Mouse (Mus musculus) heart, embryonic 12.5 days (tissue): ENCODE data around the gene Esr1. TPM values are rescaled to one million over a fixed set of nuclear protein-coding genes. Genes with fewer than 3 reads are reported as not detected.
"Not testable (repeated sequence)": the region's sequence is repeated elsewhere in the genome, so short reads cannot be mapped to it uniquely, and the experiment has no call there.

ENCODE experiments used
- ATAC-seq: fragments of 200-750 bp; cut with Nextera tagmentation; 2 replicates; pipeline ENCODE4 v1.8.0; 2017; ENCODE audit warnings: moderate TSS enrichment, moderate library complexity; ENCODE audit not compliant: insufficient number of reproducible peaks, low FRiP score
- H3K27ac ChIP-seq: fragments of 300-500 bp; sonication (generic); 2 replicates; pipeline ENCODE4 v1.5.1; 2016; ENCODE audit warnings: mild to moderate bottlenecking, moderate library complexity; ENCODE audit not compliant: poor library complexity, severe bottlenecking
- H3K27me3 ChIP-seq: fragments of 300-500 bp; sonication (generic); replicated peaks from 2 replicates; pipeline ENCODE4 v1.6.1; 2016; ENCODE audit warnings: mild to moderate bottlenecking, moderate library complexity
- H3K36me3 ChIP-seq: fragments of 300-500 bp; sonication (generic); 2 replicates; pipeline ENCODE4 v1.6.1; 2016; ENCODE audit warnings: mild to moderate bottlenecking, moderate library complexity
- H3K4me1 ChIP-seq: fragments of 300-500 bp; sonication (generic); replicated peaks from 2 replicates; pipeline ENCODE4 v1.6.1; 2016; ENCODE audit warnings: mild to moderate bottlenecking
- H3K4me2 ChIP-seq: fragments of 300-500 bp; sonication (generic); 2 replicates; pipeline ENCODE4 v1.6.1; 2016; ENCODE audit warnings: mild to moderate bottlenecking, moderate library complexity
- H3K4me3 ChIP-seq: fragments of 300-500 bp; sonication (generic); 2 replicates; pipeline ENCODE4 v1.5.1; 2016; ENCODE audit warnings: mild to moderate bottlenecking
- H3K9ac ChIP-seq: fragments of 300-500 bp; sonication (generic); 2 replicates; pipeline ENCODE4 v1.6.1; 2016; ENCODE audit warnings: mild to moderate bottlenecking, moderate library complexity
- H3K9me3 ChIP-seq: fragments of 300-500 bp; sonication (generic); replicated peaks from 2 replicates; pipeline ENCODE4 v1.6.1; 2016; ENCODE audit warnings: mild to moderate bottlenecking, moderate library complexity
- WGBS: fragments of 180-500 bp; shearing (Covaris S2); methylation state at CpG from one replicate; pipeline ENCODE4 v1.1.7; 2016; 5-methylcytosine and 5-hydroxymethylcytosine counted together
- polyA plus RNA-seq: library from polyadenylated mRNA; unstranded; fragments of >200 nt; fragmentation: Nextera tagmentation; extraction: Ambion mirVana; gene quantifications from 2 replicates; pipeline ENCODE4 v1.2.1, GENCODE M21; 2016

Gene Esr1
- polyA plus RNA-seq, 1 experiment from 2014 or later: 1.00 TPM

GRCm38 (mm10) chr10:4635740-4636139, 24.3 kb downstream of the Esr1 start:
- H3K4me3 ChIP-seq: no peak overlapping the region
- no peak overlapping the region for H3K27ac ChIP-seq
- no peak overlapping the region for H3K4me2 ChIP-seq
- no peak for ATAC-seq
- no peaks in the 10 kb centered on the region for H3K27me3 ChIP-seq
- H3K9me3 ChIP-seq: no peaks in the 10 kb centered on the region
- peaks cover 15% of the 10 kb centered on the region for H3K4me1 ChIP-seq
- H3K9ac ChIP-seq: no peak overlapping the region
- WGBS: 58% methylated on average over 6 of the region's 6 CpGs
- H3K36me3 ChIP-seq: no peaks in the 10 kb centered on the region

- WGBS: 76% methylated on average over 7 of the region's 7 CpGs
- no peaks in the 10 kb centered on the region for H3K27me3 ChIP-seq
- no peak overlapping the region for H3K4me3 ChIP-seq
- no peaks in the 10 kb centered on the region for H3K4me1 ChIP-seq
- no peak for ATAC-seq
- H3K36me3 ChIP-seq: no peaks in the 10 kb centered on the region
- H3K4me2 ChIP-seq: no peak overlapping the region
- no peak overlapping the region for H3K27ac ChIP-seq
- H3K9ac ChIP-seq: no peak overlapping the region
- no peaks in the 10 kb centered on the region for H3K9me3 ChIP-seq
Observed at GRCm38 (mm10) chr10:4646074-4646473, 34.7 kb downstream of the Esr1 start.

GRCm38 (mm10) chr10:4646851-4647250, 35.5 kb downstream of the Esr1 start:
- H3K9ac ChIP-seq: no peak overlapping the region
- no peaks in the 10 kb centered on the region for H3K4me1 ChIP-seq
- H3K4me3 ChIP-seq: no peak overlapping the region
- ATAC-seq: no peak
- no peaks in the 10 kb centered on the region for H3K9me3 ChIP-seq
- H3K36me3 ChIP-seq: no peaks in the 10 kb centered on the region
- H3K4me2 ChIP-seq: no peak overlapping the region
- no peak overlapping the region for H3K27ac ChIP-seq
- 81% methylated on average over 9 of the region's 9 CpGs for WGBS
- no peaks in the 10 kb centered on the region for H3K27me3 ChIP-seq

GRCm38 (mm10) chr10:4665380-4665779, 54.0 kb downstream of the Esr1 start:
- Histone ChIP-seq H3K36me3 (no peaks in the 10 kb centered on the region), H3K4me2 (no peak overlapping the region), H3K9ac (no peak overlapping the region), H3K27ac (no peak overlapping the region), H3K4me3 (no peak overlapping the region), H3K4me1 (no peaks in the 10 kb centered on the region), H3K9me3 (no peaks in the 10 kb centered on the region), H3K27me3 (no peaks in the 10 kb centered on the region)
- ATAC-seq: no peak
- 77% methylated on average over 5 of the region's 5 CpGs for WGBS

GRCm38 (mm10) chr10:4667006-4667405, 55.6 kb downstream of the Esr1 start:
- H3K36me3 ChIP-seq: no peaks in the 10 kb centered on the region
- H3K9me3 ChIP-seq: no peaks in the 10 kb centered on the region
- H3K27me3 ChIP-seq: no peaks in the 10 kb centered on the region
- ATAC-seq: no peak
- no peak overlapping the region for H3K9ac ChIP-seq
- no peak overlapping the region for H3K4me3 ChIP-seq
- no peak overlapping the region for H3K27ac ChIP-seq
- H3K4me2 ChIP-seq: no peak overlapping the region
- WGBS: 86% methylated on average over 2 of the region's 2 CpGs
- H3K4me1 ChIP-seq: peaks cover 4% of the 10 kb centered on the region; the same call in 1 of the 2 replicates

- H3K27ac ChIP-seq: no peak overlapping the region
- no peak overlapping the region for H3K4me3 ChIP-seq
- peaks cover 4% of the 10 kb centered on the region; the same call in 1 of the 2 replicates for H3K4me1 ChIP-seq
- no peaks in the 10 kb centered on the region for H3K36me3 ChIP-seq
- whole genome bisulfite sequencing: 49% methylated on average over 2 of the region's 2 CpGs
- no peak for ATAC-seq
- H3K27me3 ChIP-seq: no peaks in the 10 kb centered on the region
- H3K9me3 ChIP-seq: no peaks in the 10 kb centered on the region
- no peak overlapping the region for H3K9ac ChIP-seq
- no peak overlapping the region for H3K4me2 ChIP-seq
Observed at GRCm38 (mm10) chr10:4670053-4670452, 58.7 kb downstream of the Esr1 start.

GRCm38 (mm10) chr10:4671876-4672275, 60.5 kb downstream of the Esr1 start:
- Histone ChIP-seq H3K4me1 (peaks cover 4% of the 10 kb centered on the region; the same call in 1 of the 2 replicates), H3K4me3 (no peak overlapping the region), H3K36me3 (no peaks in the 10 kb centered on the region), H3K9me3 (no peaks in the 10 kb centered on the region), H3K9ac (no peak overlapping the region), H3K4me2 (no peak overlapping the region), H3K27ac (no peak overlapping the region), H3K27me3 (no peaks in the 10 kb centered on the region)
- ATAC-seq: no peak
- WGBS: 59% methylated on average over 3 of the region's 3 CpGs

- Histone ChIP-seq H3K27ac (no peak overlapping the region), H3K27me3 (no peaks in the 10 kb centered on the region), H3K9me3 (no peaks in the 10 kb centered on the region), H3K9ac (no peak overlapping the region), H3K4me2 (no peak overlapping the region), H3K4me1 (peaks cover 4% of the 10 kb centered on the region; the same call in 1 of the 2 replicates), H3K4me3 (no peak overlapping the region), H3K36me3 (no peaks in the 10 kb centered on the region)
- WGBS: 78% methylated on average over 4 of the region's 4 CpGs
- no peak for ATAC-seq
Observed at GRCm38 (mm10) chr10:4673311-4673816, 62.0 kb downstream of the Esr1 start.

GRCm38 (mm10) chr10:4674983-4675592, 63.7 kb downstream of the Esr1 start:
- 18% methylated on average over 14 of the region's 14 CpGs for WGBS
- peak overlapping the region; percentile 32 for H3K4me3 ChIP-seq
- not testable (repeated sequence) for H3K36me3 ChIP-seq, H3K9me3 ChIP-seq, ATAC-seq, H3K9ac ChIP-seq, H3K27ac ChIP-seq, H3K4me1 ChIP-seq, H3K27me3 ChIP-seq
- peak overlapping the region; percentile 63 for H3K4me2 ChIP-seq

GRCm38 (mm10) chr10:4683106-4683505, 71.7 kb downstream of the Esr1 start:
- Histone ChIP-seq H3K9ac (no peak overlapping the region), H3K36me3 (no peaks in the 10 kb centered on the region), H3K4me3 (no peak overlapping the region), H3K27ac (no peak overlapping the region), H3K4me1 (no peaks in the 10 kb centered on the region), H3K4me2 (no peak overlapping the region), H3K27me3 (no peaks in the 10 kb centered on the region), H3K9me3 (no peaks in the 10 kb centered on the region)
- WGBS: 79% methylated on average over 5 of the region's 5 CpGs
- ATAC-seq: no peak

GRCm38 (mm10) chr10:4683711-4684265, 72.4 kb downstream of the Esr1 start:
- no peak for ATAC-seq
- H3K27ac ChIP-seq: no peak overlapping the region
- 84% methylated on average over 12 of the region's 12 CpGs for WGBS
- no peaks in the 10 kb centered on the region for H3K36me3 ChIP-seq
- no peak overlapping the region for H3K4me2 ChIP-seq
- H3K4me1 ChIP-seq: no peaks in the 10 kb centered on the region
- H3K27me3 ChIP-seq: no peaks in the 10 kb centered on the region
- H3K9me3 ChIP-seq: no peaks in the 10 kb centered on the region
- no peak overlapping the region for H3K9ac ChIP-seq
- H3K4me3 ChIP-seq: no peak overlapping the region
